Mouse (Mus musculus) bone marrow, adult 2 months (tissue): ENCODE data around the gene Styx.

ENCODE experiments used
- CTCF ChIP-seq: fragments of 200-500 bp; IDR thresholded peaks from 2 replicates; pipeline ENCODE4 v1.5.1; 2011; ENCODE audit warnings: low read length, control low read depth; ENCODE audit not compliant: control insufficient read depth, insufficient read depth
- POLR2A ChIP-seq: fragments of 200-500 bp; IDR thresholded peaks from 2 replicates; pipeline ENCODE4 v1.6.1; 2011; ENCODE audit warnings: low read depth, mild to moderate bottlenecking, control low read depth, low read length, borderline replicate concordance; ENCODE audit not compliant: control insufficient read depth

- TF ChIP-seq CTCF (no peak), POLR2A (no peak)
These were observed 30.8 kb upstream of the Styx start for GRCm38 (mm10) chr14:45320111-45320510.
